Mouse (Mus musculus) gastrocnemius, postnatal 4 days (tissue): ENCODE results near the gene Snupn. TPM values are rescaled to one million over a fixed set of nuclear protein-coding genes. Genes with fewer than 3 reads are reported as not detected.
"Not testable (repeated sequence)": the region's sequence is repeated elsewhere in the genome, so short reads cannot be mapped to it uniquely, and the experiment has no call there.

Experiments
- DNase-seq, 2 experiments: peaks; one replicate each; pipeline ENCODE4 v3.0.0; 2021 to 2022; ENCODE audit warnings: low spot score in 2 of 2, mixed read lengths in 2 of 2
- total RNA-seq, 2 experiments: library from RNA; stranded (reverse); gene quantifications; 2 replicates each; pipeline ENCODE4 v1.2.3; 2021

The Snupn gene
- total RNA-seq, 2 experiments from 2014 or later, result 8.0 to 8.6 TPM

- no peak for DNase-seq
These were observed 21.2 kb upstream of the Snupn start for GRCm38 (mm10) chr9:56929496-56929895.

GRCm38 (mm10) chr9:56930556-56930955, 20.1 kb upstream of the Snupn start:
- no peak for DNase-seq

GRCm38 (mm10) chr9:56936861-56937222, 13.8 kb upstream of the Snupn start:
- DNase-seq, result no peak

- DNase-seq, result peak; percentile 63 to 85
These were observed 13.2 kb upstream of the Snupn start, which contains the start of gene Imp3 for GRCm38 (mm10) chr9:56937223-56938160. TSS of gene Imp3 (plus strand) at chr9:56937475.

GRCm38 (mm10) chr9:56938374-56938773, 12.3 kb upstream of the Snupn start:
- DNase-seq, result no peak

GRCm38 (mm10) chr9:56947481-56947880, 3.2 kb upstream of the Snupn start:
- peak in 1 of 2 experiments; percentile 28 for DNase-seq

- DNase-seq, result not testable (repeated sequence)
These were observed 2.0 kb upstream of the Snupn start for GRCm38 (mm10) chr9:56948699-56949098.

- DNase-seq, result no peak
These were observed 911 bp upstream of the Snupn start for GRCm38 (mm10) chr9:56949767-56950166.

- no peak for DNase-seq
These were observed 2.9 kb downstream of the Snupn start for GRCm38 (mm10) chr9:56953562-56953961.

GRCm38 (mm10) chr9:56956966-56957675, 6.4 kb downstream of the Snupn start:
- peak in 1 of 2 experiments; percentile 28 for DNase-seq

- DNase-seq, result no peak
These were observed 8.0 kb downstream of the Snupn start for GRCm38 (mm10) chr9:56958689-56959088.

GRCm38 (mm10) chr9:56961591-56961990, 10.9 kb downstream of the Snupn start:
- DNase-seq, result no peak

- no peak for DNase-seq
These were observed 19.5 kb downstream of the Snupn start for GRCm38 (mm10) chr9:56970158-56970557.

- no peak for DNase-seq
These were observed 23.4 kb downstream of the Snupn start for GRCm38 (mm10) chr9:56973960-56974524.

- no peak for DNase-seq
These were observed 24.5 kb downstream of the Snupn start for GRCm38 (mm10) chr9:56975199-56975598.

GRCm38 (mm10) chr9:56980186-56980585, 29.5 kb downstream of the Snupn start:
- no peak for DNase-seq

GRCm38 (mm10) chr9:56981502-56981901, 30.8 kb downstream of the Snupn start:
- no peak for DNase-seq

- DNase-seq, result peak; percentile 86 to 92
These were observed 43.9 kb downstream of the Snupn start, which contains the start of gene Ptpn9 for GRCm38 (mm10) chr9:56994286-56995197. TSS of gene Ptpn9 (plus strand) at chr9:56994923.

GRCm38 (mm10) chr9:56995198-56996027, 44.7 kb downstream of the Snupn start:
- peak; percentile 43 to 72 for DNase-seq

- peak in 1 of 2 experiments; percentile 11 for DNase-seq
These were observed 45.3 kb downstream of the Snupn start for GRCm38 (mm10) chr9:56996028-56996346.
